Mouse (Mus musculus) naive thymus-derived CD4-positive, alpha-beta T cell, adult 5 months (primary cell): ENCODE results near the gene Disp2. TPM values are rescaled to one million over a fixed set of nuclear protein-coding genes. Genes with fewer than 3 reads are reported as not detected.

ENCODE experiments used
- polyA plus RNA-seq: library from polyadenylated mRNA; unstranded; fragments of 100-300 nt; shearing (Covaris generic); gene quantifications from one replicate; pipeline ENCODE4 v1.2.1, GENCODE M21; 2017

The Disp2 gene
- not detected for polyA plus RNA-seq

DNA sequence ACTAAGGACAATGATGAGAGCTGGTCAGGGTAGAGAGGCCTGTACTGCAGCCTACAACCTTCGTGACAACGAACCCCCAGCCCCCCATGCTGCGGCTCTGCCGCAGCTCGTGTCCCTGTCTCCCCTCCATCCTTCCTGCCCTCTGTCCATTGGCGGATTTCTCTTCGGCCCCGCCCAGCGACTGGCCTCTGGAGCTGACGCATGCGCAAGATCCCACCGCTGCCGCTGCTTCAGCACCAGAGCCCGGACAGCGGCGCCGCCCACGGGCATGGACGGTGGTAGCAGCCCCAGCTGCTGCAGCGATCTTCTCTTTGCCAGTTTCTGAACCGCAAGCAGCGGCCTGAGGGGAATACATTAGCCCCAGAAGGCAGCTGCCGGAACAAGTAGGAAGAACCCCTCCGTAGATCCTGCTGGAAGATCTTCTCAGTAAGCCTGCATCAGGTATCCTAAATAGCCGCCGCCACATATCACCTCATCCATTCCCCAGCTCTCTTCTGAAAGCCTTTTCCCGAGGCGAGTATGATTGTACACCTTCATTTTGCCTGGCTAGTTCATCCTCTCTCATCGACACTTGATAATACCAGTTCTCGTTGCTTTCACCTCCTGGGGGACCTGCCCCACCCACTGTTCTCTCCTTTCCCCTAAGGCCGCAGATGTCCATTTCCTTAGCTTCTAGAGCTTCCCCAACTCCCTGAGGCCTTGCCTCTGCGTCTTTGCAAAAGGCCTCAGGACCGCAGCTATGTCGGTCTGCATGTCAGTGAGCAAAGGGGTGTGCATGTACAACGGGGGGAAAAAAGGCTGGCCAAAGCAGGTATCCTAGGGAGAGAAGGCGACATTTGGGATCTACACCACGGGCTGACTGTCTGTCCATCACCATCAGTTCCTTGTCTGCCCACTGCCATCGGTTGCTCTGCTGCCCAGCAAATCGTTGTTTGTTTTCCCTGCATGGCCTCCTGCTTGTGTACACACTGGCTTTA lies at the start of gene Disp2:
Disp2 (plus strand) TSS at position 216 of the 977 bp plus-strand sequence.

DNA sequence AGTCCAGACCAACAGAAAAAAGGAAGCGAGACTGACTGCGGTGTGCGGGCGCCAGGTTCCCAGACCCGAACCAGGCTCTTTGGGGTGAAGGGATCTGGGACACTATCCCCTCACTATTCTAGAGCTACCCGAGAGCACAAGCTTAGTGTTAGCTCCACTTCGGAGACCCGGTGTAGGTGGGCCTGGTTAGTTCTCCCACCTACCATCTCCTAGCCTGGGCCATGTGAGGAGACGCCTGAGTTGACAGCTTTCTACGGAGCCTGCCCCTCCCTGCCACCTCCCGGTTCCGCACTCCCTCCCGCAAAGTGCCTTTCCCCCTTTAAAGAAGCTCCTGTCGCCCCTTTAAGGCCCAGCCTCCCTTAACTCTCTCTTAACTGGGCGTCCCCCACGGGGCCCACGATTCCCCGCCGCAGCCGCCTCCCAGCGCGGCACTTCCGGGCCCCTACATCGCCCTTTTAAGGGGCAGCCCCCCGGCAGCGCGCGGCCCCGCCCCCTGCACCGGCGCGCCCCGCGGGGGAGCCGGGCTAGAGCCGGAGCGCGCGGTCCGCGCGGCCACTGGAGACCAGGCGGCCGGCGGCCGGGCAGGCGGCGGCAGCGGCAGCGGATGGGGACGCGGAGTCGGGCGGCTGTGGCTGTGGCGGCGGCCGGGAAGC lies 34.2 kb upstream of the Disp2 start, which contains the start of gene Inafm2:
Inafm2 (plus strand) TSS at position 527 of the 653 bp plus-strand sequence.

DNA sequence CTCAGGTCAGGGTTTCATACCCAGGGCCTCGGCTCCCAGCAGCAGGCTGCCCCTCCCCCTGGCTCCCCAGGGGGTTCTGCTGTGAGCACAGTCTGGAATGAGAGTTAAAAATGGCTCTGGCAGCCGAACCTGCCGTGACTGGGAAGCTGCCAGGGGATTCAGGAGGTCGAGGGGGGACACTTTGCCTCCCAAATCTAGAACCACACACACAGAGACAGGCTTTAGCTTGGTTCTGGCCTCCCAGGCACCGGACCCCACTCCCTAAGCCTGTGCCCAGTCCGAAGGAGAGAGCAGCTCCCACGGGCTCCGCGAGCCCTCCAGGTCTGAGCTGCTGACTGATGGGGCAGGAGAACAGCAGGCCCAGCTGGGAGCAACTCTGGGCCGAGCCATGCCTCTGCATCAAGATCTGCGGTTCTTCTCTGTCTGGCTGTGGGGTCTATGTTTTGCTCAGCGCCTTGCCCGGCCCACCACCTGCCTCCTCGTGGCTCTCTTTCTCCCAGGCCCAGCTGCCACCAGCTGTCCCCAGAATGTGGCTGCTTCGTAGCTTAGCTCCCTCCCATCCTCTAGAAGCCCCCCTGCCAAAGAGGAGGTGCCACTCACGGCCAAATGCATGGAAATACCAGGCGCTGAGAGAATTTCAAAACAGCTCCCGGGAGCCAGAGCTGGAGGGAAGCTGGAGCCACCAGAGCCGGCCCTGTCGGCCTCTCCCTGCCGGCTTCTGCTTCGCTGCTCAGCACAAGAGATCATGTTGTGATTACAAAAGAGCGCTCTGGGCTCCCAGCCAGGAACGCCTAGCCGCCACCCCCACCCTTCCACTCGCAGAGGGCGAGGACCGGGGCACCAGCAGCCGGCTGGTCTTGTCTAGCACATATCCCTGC lies 17.4 kb upstream of the Disp2 start, which contains the start of gene Ccdc9b:
Ccdc9b (minus strand) TSS at position 756 of the 878 bp plus-strand sequence.

GRCm38 (mm10) chr2:118772158-118772874 lies 7.2 kb upstream of the Disp2 start, which contains the start of gene Phgr1:
Phgr1 (plus strand) TSS chr2:118772769.

DNA sequence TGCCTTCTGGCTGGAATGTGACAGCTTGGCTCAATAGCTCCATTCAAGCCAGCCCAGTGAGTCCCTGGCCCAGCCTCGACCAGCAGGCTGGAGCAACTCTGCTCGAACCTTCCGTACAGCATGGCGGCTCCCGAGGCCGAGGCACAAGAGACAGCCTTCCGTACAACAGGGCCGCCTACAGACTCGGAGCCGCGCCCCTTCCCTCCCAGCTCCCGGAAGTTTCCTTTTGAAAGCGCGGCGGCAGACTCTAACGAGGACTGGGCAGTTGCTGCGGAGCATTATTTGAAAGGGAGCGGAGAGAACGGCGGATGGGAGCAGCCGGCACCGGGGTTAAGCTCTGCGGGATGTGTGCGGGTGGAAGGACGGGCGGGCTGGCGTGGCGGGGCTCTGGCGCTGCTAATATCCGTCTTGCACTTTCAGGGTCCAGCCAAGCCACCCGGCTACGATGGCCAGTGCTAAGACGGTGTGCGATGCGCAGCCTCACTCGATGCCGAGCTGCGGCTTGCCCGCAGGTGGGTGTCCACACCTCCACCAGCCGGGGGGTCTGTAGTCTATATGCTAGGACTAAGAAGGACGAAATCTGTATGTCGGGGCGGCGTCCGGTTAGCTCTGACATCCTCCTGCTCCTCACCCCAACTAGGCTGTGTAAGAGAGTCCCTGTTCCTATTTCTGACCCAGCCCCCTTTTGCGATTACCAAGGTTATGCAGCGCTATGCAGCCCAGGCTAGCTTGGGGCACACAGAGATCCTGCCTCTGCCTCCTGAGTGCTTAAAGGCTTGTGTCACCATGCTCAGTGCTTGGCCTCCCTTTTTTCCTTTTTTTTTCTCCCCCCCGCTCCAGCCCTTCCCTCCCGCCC lies 34.7 kb downstream of the Disp2 start, which contains the start of gene Knstrn:
Knstrn (plus strand) TSS at position 23 of the 856 bp plus-strand sequence.

Other genes with a start within 250 kb of the Disp2 start
- 2.0 TPM for gene Bmf, start 230.0 kb upstream of the Disp2 start, polyA plus RNA-seq
- gene Bub1b, start 181.5 kb upstream of the Disp2 start, polyA plus RNA-seq, result 0.77 TPM
- gene Pak6, start 116.4 kb upstream of the Disp2 start, polyA plus RNA-seq, result not detected
- gene Ankrd63, start 75.8 kb upstream of the Disp2 start, polyA plus RNA-seq, result not detected
- gene Plcb2, start 51.3 kb upstream of the Disp2 start, polyA plus RNA-seq, result 54.0 TPM
- 8.7 TPM for gene Inafm2, start 34.0 kb upstream of the Disp2 start, polyA plus RNA-seq
- not detected for gene Ccdc9b, start 17.1 kb upstream of the Disp2 start, polyA plus RNA-seq
- not detected for gene Phgr1, start 7.0 kb upstream of the Disp2 start, polyA plus RNA-seq
- 5.8 TPM for gene Knstrn, start 34.3 kb downstream of the Disp2 start, polyA plus RNA-seq
- 94.3 TPM for gene Ivd, start 82.2 kb downstream of the Disp2 start, polyA plus RNA-seq
- gene Bahd1, start 120.7 kb downstream of the Disp2 start, polyA plus RNA-seq, result 21.3 TPM
- gene Chst14, start 146.8 kb downstream of the Disp2 start, polyA plus RNA-seq, result 1.4 TPM
- gene Ccdc32, start 249.7 kb downstream of the Disp2 start, polyA plus RNA-seq, result 13.4 TPM